ENCODE assay signal across 8 mouse cellular contexts in genomic region chr12:72760376-72761229, GRCm38 (mm10). TPM values are rescaled to one million over a fixed set of nuclear protein-coding genes. Genes with fewer than 3 reads are reported as not detected.
DNase-seq lines count a peak whose midpoint lies in the region; ATAC-seq lines count a peak whose summit lies in the region.

No protein-coding gene starts in this region.

- H3K4me1 ChIP-seq in hindbrain, embryonic 15.5 days (replicated peaks), result peaks cover 28% of the 10 kb centered on the region

- peak; percentile 92 for ATAC-seq in hindbrain, embryonic 15.5 days (ENCODE audit: low FRiP score, low read depth)

- H3K9me3 ChIP-seq in hindbrain, embryonic 15.5 days, result no peaks in the 10 kb centered on the region

- peak overlapping the region; percentile 70 for H3K4me2 ChIP-seq in hindbrain, embryonic 15.5 days

- under 1% methylated on average over 70 of the region's 78 CpGs for whole genome bisulfite sequencing in hindbrain, embryonic 15.5 days

- peak; percentile 83 for DNase-seq in WW6 (ENCODE audit: low read depth, low spot score)
- DNase-seq in cerebellum, postnatal 25 days, result peak; percentile 97 to 99
- DNase-seq in frontal cortex, postnatal 25 days (ENCODE audit: low spot score in 2 of 2), result peak; percentile 88 to 91
- peak; percentile 89 for DNase-seq in left cerebral cortex, adult 11 months (ENCODE audit: low spot score)
- DNase-seq in lung, postnatal 4 days, result peak; percentile 96 to 97
- DNase-seq in retina, postnatal 7 days (ENCODE audit: low read depth, low spot score), result peak; percentile 93
- peak; percentile 84 to 93 for DNase-seq in urinary bladder, postnatal 36 days (ENCODE audit: low spot score in 2 of 2)

- H3K27me3 ChIP-seq in hindbrain, embryonic 15.5 days, result no peaks in the 10 kb centered on the region

- H3K4me3 ChIP-seq in hindbrain, embryonic 15.5 days, result peak overlapping the region; percentile 69

- H3K36me3 ChIP-seq in hindbrain, embryonic 15.5 days, result no peaks in the 10 kb centered on the region

- H3K27ac ChIP-seq in hindbrain, embryonic 15.5 days (replicated peaks), result peak overlapping the region; percentile 99

- peak overlapping the region; percentile 94 for H3K9ac ChIP-seq in hindbrain, embryonic 15.5 days

RNA-seq across cellular contexts. Expression of gene Ppm1a, which starts 3.3 kb away (rescaled TPM):
- polyA plus RNA-seq in hindbrain, embryonic 15.5 days (2015; fragmentation: Nextera tagmentation; extraction: Ambion mirVana), result 63.0 and 70.9 TPM in 2 replicates

Comparison
In these comparisons a context has a peak if more than half of its experiments do, and no peak if none do; other contexts are left out.
1. Peak in every context shown above with its lines: DNase-seq, ATAC-seq, H3K4me3 ChIP-seq and H3K27ac ChIP-seq.